Mouse (Mus musculus) kidney, adult 2 months (tissue): ENCODE results near the gene Cmtm2a. TPM values are rescaled to one million over a fixed set of nuclear protein-coding genes. Genes with fewer than 3 reads are reported as not detected.
"Not testable (repeated sequence)": the region's sequence is repeated elsewhere in the genome, so short reads cannot be mapped to it uniquely, and the experiment has no call there.

ENCODE experiments used
- DNase-seq: peaks from one replicate; pipeline ENCODE4 v3.0.0; 2021
- H3K27ac ChIP-seq: fragments of 200-500 bp; 2 replicates; pipeline ENCODE4 v1.5.1; 2012; ENCODE audit warnings: low read depth, low read length, control low read depth, inconsistent platforms; ENCODE audit not compliant: insufficient read depth
- H3K27me3 ChIP-seq: fragments of 200-500 bp; replicated peaks from 2 replicates; pipeline ENCODE4 v1.6.1; 2012; ENCODE audit warnings: mild to moderate bottlenecking, moderate library complexity, low read length, inconsistent platforms; ENCODE audit not compliant: control insufficient read depth, insufficient read depth
- H3K36me3 ChIP-seq: fragments of 200-500 bp; 2 replicates; pipeline ENCODE4 v1.6.1; 2012; ENCODE audit warnings: mild to moderate bottlenecking, moderate library complexity, low read length, inconsistent platforms; ENCODE audit not compliant: control insufficient read depth, insufficient read depth
- H3K4me1 ChIP-seq: fragments of 200-500 bp; 2 replicates; pipeline ENCODE4 v1.6.1; 2011; ENCODE audit warnings: low read length; ENCODE audit not compliant: control insufficient read depth, insufficient read depth
- H3K4me3 ChIP-seq: fragments of 200-500 bp; 2 replicates; pipeline ENCODE4 v1.5.1; 2011; ENCODE audit warnings: mild to moderate bottlenecking, low read depth, low read length, control low read depth; ENCODE audit not compliant: insufficient read depth
- CTCF ChIP-seq: fragments of 200-500 bp; conservative IDR thresholded peaks from 2 replicates; pipeline ENCODE4 v1.5.1; 2011; ENCODE audit warnings: low read depth, mild to moderate bottlenecking, control low read depth, low read length, moderate library complexity, mixed read lengths; ENCODE audit not compliant: insufficient read depth, insufficient read length
- POLR2A ChIP-seq: fragments of 200-500 bp; IDR thresholded peaks from one replicate; pipeline ENCODE4 v1.6.1; 2011; ENCODE audit warnings: low read depth, low read length, control low read depth
- WGBS: fragments of 180-500 bp; shearing (Covaris S2); methylation state at CpG from one replicate; pipeline ENCODE4 v1.1.7; 2018; 5-methylcytosine and 5-hydroxymethylcytosine counted together
- polyA plus RNA-seq: library from polyadenylated mRNA; depleted of rRNA; stranded (reverse); fragments of >200 nt; gene quantifications from 2 replicates; pipeline ENCODE4 v1.2.3, GENCODE M21; 2012; rRNA removed

The Cmtm2a gene
- 0.16 and 0.28 TPM in 2 replicates for polyA plus RNA-seq

DNA sequence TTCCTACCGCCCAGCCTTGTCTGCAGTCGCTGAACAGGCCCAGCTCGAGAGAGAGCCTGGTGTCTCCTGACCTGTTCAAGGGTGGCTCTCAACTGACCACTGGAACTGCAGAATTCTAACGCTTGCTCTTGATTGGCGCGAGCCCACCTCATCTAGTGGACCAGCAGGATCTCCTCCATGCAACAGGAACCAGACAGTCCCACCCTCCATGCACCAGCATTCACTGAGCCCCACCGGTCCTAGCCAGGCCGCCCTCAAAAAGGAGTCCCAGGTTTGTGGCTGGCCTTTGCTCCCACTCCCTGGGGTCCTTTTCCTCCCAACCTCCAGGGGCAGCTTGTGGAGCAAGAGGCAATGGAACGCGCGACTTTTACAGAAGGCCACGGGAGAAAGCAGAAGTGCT, at the start of gene Cmtm2a:
TSS of gene Cmtm2a (minus strand) at position 101 of the 400 bp plus-strand sequence.
- WGBS: 91% methylated on average over 12 of the region's 12 CpGs
- not testable (repeated sequence) for H3K4me3 ChIP-seq, DNase-seq, H3K27ac ChIP-seq, H3K36me3 ChIP-seq, H3K27me3 ChIP-seq, H3K4me1 ChIP-seq

DNA sequence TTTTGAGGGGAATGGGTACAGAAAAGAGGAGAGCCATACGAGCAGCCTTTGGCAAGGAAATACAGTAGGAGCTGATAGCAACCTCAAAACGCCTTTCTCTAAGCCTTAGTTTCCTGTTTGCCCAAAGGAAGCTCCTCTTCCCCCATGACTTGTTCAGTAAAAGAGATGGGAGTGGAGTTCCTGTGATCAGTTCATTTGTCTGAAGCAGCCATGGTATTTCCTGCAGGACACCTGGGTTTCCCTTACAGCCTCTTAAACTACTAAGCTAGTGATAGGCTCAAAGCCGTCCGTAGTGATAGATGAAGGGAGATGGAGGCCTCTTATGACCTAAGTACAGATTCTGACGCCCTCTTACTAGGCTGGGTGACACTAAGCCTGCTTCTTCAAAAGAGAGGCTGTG, 49.4 kb upstream of the Cmtm2a start:
- TF ChIP-seq POLR2A (no peak), CTCF (no peak)
- 65% methylated on average over 5 of the region's 5 CpGs for WGBS
- Histone ChIP-seq H3K4me3 (no peak overlapping the region), H3K27ac (no peak overlapping the region), H3K36me3 (no peaks in the 10 kb centered on the region), H3K27me3 (no peaks in the 10 kb centered on the region), H3K4me1 (no peaks in the 10 kb centered on the region)
- DNase-seq: no peak

DNA sequence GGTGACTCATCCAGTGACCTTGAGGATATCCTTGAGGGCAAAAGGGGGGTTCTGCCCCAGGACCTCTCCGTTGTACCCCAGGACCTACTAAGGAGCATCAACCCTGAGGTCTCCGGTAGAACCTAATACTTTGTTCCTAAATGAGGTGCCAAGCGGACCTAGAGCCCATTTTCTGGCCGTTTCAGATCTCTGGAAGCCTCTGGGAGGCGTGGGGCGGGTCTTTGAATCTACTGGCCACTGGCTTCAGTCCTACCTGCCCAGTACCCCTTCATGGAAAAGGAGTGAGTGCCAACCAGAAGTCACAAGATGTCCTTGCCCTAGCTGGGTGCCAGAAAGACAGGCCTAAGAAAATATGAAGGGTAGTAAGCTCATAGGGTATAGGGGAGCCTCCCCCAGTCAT, 48.7 kb upstream of the Cmtm2a start:
- Histone ChIP-seq H3K36me3 (no peaks in the 10 kb centered on the region), H3K27ac (peak overlapping the region; percentile 25; the same call in 1 of the 2 replicates), H3K27me3 (no peaks in the 10 kb centered on the region), H3K4me1 (no peaks in the 10 kb centered on the region), H3K4me3 (peak overlapping the region; percentile 47; the same call in 1 of the 2 replicates)
- WGBS: 60% methylated on average over 6 of the region's 6 CpGs
- DNase-seq: no peak
- no peak for TF ChIP-seq CTCF
- no peak for TF ChIP-seq POLR2A

DNA sequence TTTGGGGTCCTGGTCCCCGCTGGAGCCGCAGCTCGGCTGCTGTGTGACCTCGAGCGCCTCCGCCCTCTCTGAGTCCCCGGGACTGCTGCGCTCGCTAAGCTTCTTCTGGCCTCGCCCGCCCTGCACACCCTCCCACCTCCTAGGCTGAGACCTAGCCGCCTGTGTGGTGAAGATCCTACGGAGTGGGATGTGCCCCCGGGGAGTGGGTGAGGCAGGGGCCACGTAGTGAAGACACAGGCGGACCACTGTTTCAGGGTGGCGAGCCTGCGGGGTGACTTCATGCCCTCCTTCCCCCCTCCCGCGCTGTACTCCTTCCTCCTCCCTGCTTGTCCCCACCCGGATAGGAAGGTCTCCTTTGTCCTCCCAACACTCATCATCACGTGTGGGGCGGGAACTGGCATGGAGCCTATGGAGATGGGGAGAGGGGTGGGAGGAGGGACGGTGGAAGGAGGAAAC, 48.2 kb upstream of the Cmtm2a start:
- TF ChIP-seq POLR2A: no peak
- TF ChIP-seq CTCF: no peak
- peak; percentile 77 for DNase-seq
- Histone ChIP-seq H3K27ac (peak overlapping the region; percentile 76), H3K4me3 (peak overlapping the region; percentile 47), H3K4me1 (no peaks in the 10 kb centered on the region), H3K27me3 (no peaks in the 10 kb centered on the region), H3K36me3 (no peaks in the 10 kb centered on the region)
- WGBS: 5% methylated on average over 24 of the region's 24 CpGs

DNA sequence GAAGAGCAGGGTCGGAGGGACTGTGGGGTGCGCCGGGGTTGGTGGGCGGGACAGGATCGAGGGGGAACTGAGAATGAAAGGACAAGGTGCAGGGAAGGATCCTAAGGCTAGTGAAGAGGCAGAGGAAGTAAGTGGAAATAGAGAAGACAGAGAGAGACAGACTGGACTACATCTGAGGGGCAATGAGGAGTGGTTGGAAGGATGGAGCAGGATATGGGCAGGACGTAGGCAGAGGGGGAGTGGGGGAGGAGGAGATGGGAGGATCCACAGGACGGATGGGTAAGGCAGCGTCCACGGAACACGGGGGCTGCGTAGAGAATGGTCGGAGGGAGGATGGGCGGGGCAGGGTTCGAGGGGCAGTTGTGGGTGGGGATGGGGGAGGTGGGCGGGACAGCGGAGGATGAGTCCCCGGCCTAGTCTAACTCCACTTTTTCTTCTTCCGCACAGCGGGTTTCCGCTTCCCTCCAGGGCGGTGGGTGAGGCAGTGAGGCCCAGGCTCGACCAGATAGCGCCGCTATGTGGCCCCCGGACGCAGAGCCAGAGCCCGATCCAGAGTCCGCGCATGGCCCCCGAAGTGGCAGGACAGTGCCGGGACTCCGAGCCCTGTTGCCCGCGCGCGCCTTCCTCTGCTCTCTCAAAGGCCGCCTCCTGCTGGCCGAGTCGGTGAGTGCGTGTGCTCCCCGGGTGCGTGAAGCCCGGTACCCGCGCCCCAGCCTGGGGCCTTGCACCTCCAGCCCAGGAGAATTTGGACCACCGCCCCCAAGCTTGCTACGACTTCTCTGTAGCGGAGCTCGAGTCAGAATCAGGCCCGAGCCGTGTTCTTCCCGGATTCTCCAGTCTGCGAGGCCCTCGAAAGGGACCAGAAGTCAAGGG, 47.5 kb upstream of the Cmtm2a start:
- 1% methylated on average over 54 of the region's 54 CpGs for WGBS
- DNase-seq: peak; percentile 76
- H3K4me1 ChIP-seq: no peaks in the 10 kb centered on the region
- H3K27me3 ChIP-seq: no peaks in the 10 kb centered on the region
- H3K36me3 ChIP-seq: no peaks in the 10 kb centered on the region
- H3K4me3 ChIP-seq: peak overlapping the region; percentile 47
- TF ChIP-seq POLR2A: peak; percentile 24
- peak; percentile 46; the same call in 1 of the 2 replicates for TF ChIP-seq CTCF
- H3K27ac ChIP-seq: peak overlapping the region; percentile 76

DNA sequence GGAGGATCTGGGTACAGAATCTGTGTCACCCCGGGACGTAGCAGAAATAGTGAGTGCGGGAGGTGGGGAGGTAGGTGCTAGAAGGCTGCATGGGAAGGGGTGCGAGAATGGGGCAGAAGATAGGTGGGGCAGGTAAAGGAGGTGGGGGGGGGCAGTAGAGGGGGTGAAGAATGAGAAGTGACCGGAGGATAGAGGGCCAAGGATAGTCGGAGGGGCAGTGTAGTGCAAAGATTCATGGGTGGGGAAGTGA, 46.9 kb upstream of the Cmtm2a start:
- no peaks in the 10 kb centered on the region for H3K27me3 ChIP-seq
- TF ChIP-seq CTCF: no peak
- no peak for TF ChIP-seq POLR2A
- H3K4me3 ChIP-seq: peak overlapping the region; percentile 47
- no peaks in the 10 kb centered on the region for H3K36me3 ChIP-seq
- H3K27ac ChIP-seq: peak overlapping the region; percentile 6; the same call in 1 of the 2 replicates
- WGBS: 8% methylated on average over 6 of the region's 6 CpGs
- H3K4me1 ChIP-seq: no peaks in the 10 kb centered on the region
- no peak for DNase-seq

DNA sequence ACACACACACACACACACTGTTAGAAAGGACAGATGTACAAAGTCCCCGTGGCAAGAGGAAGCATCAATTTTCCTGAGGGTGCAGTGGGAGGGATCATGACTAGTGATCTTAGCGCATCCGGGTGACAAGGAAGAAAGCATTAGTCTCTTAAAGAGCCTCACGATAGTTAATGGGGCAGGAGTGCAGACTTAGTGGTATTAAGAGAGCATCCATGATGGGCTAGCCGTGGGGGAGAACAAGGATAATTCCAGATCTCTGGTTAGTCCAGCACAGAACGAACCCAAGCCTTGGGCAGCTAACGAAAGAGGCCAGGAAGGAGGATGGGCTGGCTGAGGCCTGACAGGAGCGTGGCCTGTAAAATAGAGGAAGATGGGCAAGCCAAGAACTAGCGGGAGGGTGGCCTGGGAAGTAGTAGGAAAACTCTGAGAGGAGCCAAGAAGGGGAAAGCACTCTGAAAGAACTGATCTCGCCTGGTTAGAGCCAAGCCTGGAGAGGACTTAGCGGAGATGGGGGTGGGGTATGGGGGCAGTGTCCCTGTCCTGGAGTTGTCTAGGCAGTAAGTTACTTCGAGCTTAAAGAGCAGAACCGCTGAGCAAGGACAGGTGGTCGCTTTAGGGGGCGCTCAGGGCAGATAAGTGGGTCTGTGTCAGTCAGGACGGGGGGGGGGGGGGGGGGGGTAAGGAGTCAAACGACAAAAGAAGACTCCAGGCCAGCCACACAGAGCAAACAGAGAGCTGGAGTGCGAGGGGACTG, 46.4 kb upstream of the Cmtm2a start, which contains the start of gene Cmtm3:
TSS of gene Cmtm3 (plus strand) at position 182 of the 754 bp plus-strand sequence.
- peak; percentile 58 for DNase-seq

More for the DNA sequence above, 46.4 kb upstream of the Cmtm2a start, which contains the start of gene Cmtm3:
- Histone ChIP-seq H3K27ac (peak within 1 kb of the TSS; percentile 72; the same call in 1 of the 2 replicates), H3K36me3 (no peaks in the 10 kb centered on the region), H3K4me3 (peak within 1 kb of the TSS; percentile 47), H3K27me3 (no peaks in the 10 kb centered on the region), H3K4me1 (no peaks in the 10 kb centered on the region)
- TF ChIP-seq CTCF: no peak
- TF ChIP-seq POLR2A: no peak
- 19% methylated on average over 18 of the region's 18 CpGs for WGBS
